Mouse (Mus musculus) liver, adult 2 months (tissue): Measurements from ENCODE around the gene Ubb. TPM values are rescaled to one million over a fixed set of nuclear protein-coding genes. Genes with fewer than 3 reads are reported as not detected.

Experiments
- DNase-seq: peaks from one replicate; pipeline ENCODE4 v3.0.0-alpha.2; 2011; ENCODE audit warnings: low read depth, low spot score; ENCODE audit errors: extremely low read depth
- H3K27ac ChIP-seq: fragments of 200-500 bp; replicated peaks from 2 replicates; pipeline ENCODE4 v1.5.1; 2012; ENCODE audit warnings: low read depth, mild to moderate bottlenecking, control low read depth, inconsistent platforms, low read length; ENCODE audit not compliant: insufficient read depth
- H3K27me3 ChIP-seq: fragments of 200-500 bp; 2 replicates; pipeline ENCODE4 v1.6.1; 2012; ENCODE audit warnings: mild to moderate bottlenecking, moderate library complexity, low read length, inconsistent platforms; ENCODE audit not compliant: control insufficient read depth, insufficient read depth
- H3K36me3 ChIP-seq: fragments of 200-500 bp; 2 replicates; pipeline ENCODE4 v1.6.1; 2012; ENCODE audit warnings: low read length, inconsistent platforms; ENCODE audit not compliant: control insufficient read depth, insufficient read depth
- H3K4me1 ChIP-seq: fragments of 200-500 bp; 2 replicates; pipeline ENCODE4 v1.6.1; 2011; ENCODE audit warnings: low read length; ENCODE audit not compliant: control insufficient read depth, insufficient read depth
- H3K4me3 ChIP-seq: fragments of 200-500 bp; 2 replicates; pipeline ENCODE4 v1.5.1; 2011; ENCODE audit warnings: low read depth, mild to moderate bottlenecking, control low read depth, low read length, moderate library complexity; ENCODE audit not compliant: insufficient read depth
- H3K79me2 ChIP-seq: fragments of 200-500 bp; 2 replicates; pipeline ENCODE4 v1.6.1; 2012; ENCODE audit warnings: inconsistent platforms, mild to moderate bottlenecking, low read length, moderate library complexity; ENCODE audit not compliant: control insufficient read depth, insufficient read depth
- H3K9ac ChIP-seq: fragments of 200-500 bp; 2 replicates; pipeline ENCODE4 v1.6.1; 2012; ENCODE audit warnings: low read depth, mild to moderate bottlenecking, control low read depth, inconsistent platforms, low read length
- CTCF ChIP-seq: fragments of 200-500 bp; IDR thresholded peaks from 2 replicates; pipeline ENCODE4 v1.5.1; 2011; ENCODE audit warnings: low read depth, low read length, control low read depth
- POLR2A ChIP-seq: fragments of 200-500 bp; IDR thresholded peaks from 2 replicates; pipeline ENCODE4 v1.6.1; 2011; ENCODE audit warnings: low read length, control low read depth; ENCODE audit not compliant: insufficient read depth; ENCODE audit errors: extremely low read depth
- WGBS: fragments of 180-500 bp; shearing (Covaris S2); methylation state at CpG from one replicate; pipeline ENCODE4 v1.1.7; 2018; 5-methylcytosine and 5-hydroxymethylcytosine counted together
- polyA plus RNA-seq: library from polyadenylated mRNA; depleted of rRNA; stranded (reverse); fragments of >200 nt; gene quantifications from 2 replicates; pipeline ENCODE4 v1.2.3, GENCODE M21; 2012
- total RNA-seq: library from RNA; depleted of rRNA; stranded (reverse); fragments of >200 nt; gene quantifications from 2 replicates; pipeline ENCODE4 v1.2.3, GENCODE M21; 2014

The Ubb gene
- total and polyA plus RNA-seq, 2 experiments = 621 to 644 TPM

- no peaks in the 10 kb centered on the region for H3K27me3 ChIP-seq
- H3K9ac ChIP-seq = peak overlapping the region; percentile 47; the same call in 1 of the 2 replicates
- WGBS = 63% methylated on average over 16 of the region's 16 CpGs
- peak; percentile 29 for DNase-seq
- H3K27ac ChIP-seq = 0 out of 2 replicates have a peak overlapping the region, but pooled peaks have one; percentile 13
- H3K4me3 ChIP-seq = no peak overlapping the region
- H3K36me3 ChIP-seq = no peaks in the 10 kb centered on the region
- H3K79me2 ChIP-seq = no peaks in the 10 kb centered on the region
- no peaks in the 10 kb centered on the region for H3K4me1 ChIP-seq
- TF ChIP-seq POLR2A = no peak
- no peak for TF ChIP-seq CTCF
Observed at GRCm38 (mm10) chr11:62576530-62577152, 25.7 kb downstream of the Ubb start.

GRCm38 (mm10) chr11:62583031-62583430, 32.1 kb downstream of the Ubb start:
- no peak overlapping the region for H3K9ac ChIP-seq
- no peak for TF ChIP-seq POLR2A
- no peak for TF ChIP-seq CTCF
- H3K79me2 ChIP-seq = no peaks in the 10 kb centered on the region
- H3K27ac ChIP-seq = no peak overlapping the region
- 84% methylated on average over 6 of the region's 6 CpGs for WGBS
- no peaks in the 10 kb centered on the region for H3K36me3 ChIP-seq
- no peaks in the 10 kb centered on the region for H3K27me3 ChIP-seq
- no peak overlapping the region for H3K4me3 ChIP-seq
- no peak for DNase-seq
- no peaks in the 10 kb centered on the region for H3K4me1 ChIP-seq

- Histone ChIP-seq H3K4me1 (no peaks in the 10 kb centered on the region), H3K9ac (no peak overlapping the region), H3K4me3 (no peak overlapping the region), H3K27me3 (no peaks in the 10 kb centered on the region), H3K27ac (no peak overlapping the region), H3K36me3 (no peaks in the 10 kb centered on the region), H3K79me2 (no peaks in the 10 kb centered on the region)
- DNase-seq = no peak
- WGBS = 85% methylated on average over 9 of the region's 9 CpGs
- no peak for TF ChIP-seq CTCF
- no peak for TF ChIP-seq POLR2A
Observed at GRCm38 (mm10) chr11:62584671-62585206, 33.8 kb downstream of the Ubb start.

- H3K4me3 ChIP-seq = no peak overlapping the region
- no peaks in the 10 kb centered on the region for H3K27me3 ChIP-seq
- TF ChIP-seq POLR2A = no peak
- TF ChIP-seq CTCF = no peak
- H3K36me3 ChIP-seq = no peaks in the 10 kb centered on the region
- DNase-seq = no peak
- no peak overlapping the region for H3K27ac ChIP-seq
- peaks cover 2% of the 10 kb centered on the region; the same call in 1 of the 2 replicates for H3K4me1 ChIP-seq
- 85% methylated on average over 5 of the region's 5 CpGs for WGBS
- H3K9ac ChIP-seq = no peak overlapping the region
- H3K79me2 ChIP-seq = no peaks in the 10 kb centered on the region
Observed at GRCm38 (mm10) chr11:62587034-62587433, 36.1 kb downstream of the Ubb start.

- H3K4me3 ChIP-seq = no peak overlapping the region
- WGBS = 90% methylated on average over 10 of the region's 10 CpGs
- no peaks in the 10 kb centered on the region for H3K36me3 ChIP-seq
- DNase-seq = no peak
- no peaks in the 10 kb centered on the region for H3K79me2 ChIP-seq
- H3K27me3 ChIP-seq = no peaks in the 10 kb centered on the region
- peaks cover 4% of the 10 kb centered on the region; the same call in 1 of the 2 replicates for H3K4me1 ChIP-seq
- H3K27ac ChIP-seq = no peak overlapping the region
- no peak overlapping the region for H3K9ac ChIP-seq
- TF ChIP-seq POLR2A = no peak
- TF ChIP-seq CTCF = no peak
Observed at GRCm38 (mm10) chr11:62589391-62589790, 38.4 kb downstream of the Ubb start.

- no peak overlapping the region for H3K27ac ChIP-seq
- H3K4me3 ChIP-seq = no peak overlapping the region
- no peak overlapping the region for H3K9ac ChIP-seq
- no peak for DNase-seq
- TF ChIP-seq CTCF = no peak
- no peak for TF ChIP-seq POLR2A
- H3K27me3 ChIP-seq = no peaks in the 10 kb centered on the region
- H3K79me2 ChIP-seq = no peaks in the 10 kb centered on the region
- 94% methylated on average over 2 of the region's 2 CpGs for WGBS
- peaks cover 4% of the 10 kb centered on the region; the same call in 1 of the 2 replicates for H3K4me1 ChIP-seq
- no peaks in the 10 kb centered on the region for H3K36me3 ChIP-seq
Observed at GRCm38 (mm10) chr11:62591026-62591425, 40.1 kb downstream of the Ubb start.
